Mouse (Mus musculus): ENCODE measurements around the gene Stard3nl. TPM values are rescaled to one million over a fixed set of nuclear protein-coding genes. Genes with fewer than 3 reads are reported as not detected.
A peak's percentile ranks its signal among the peaks of the same experiment; 100 is the strongest.

Stard3nl gene
- polyA plus RNA-seq, 1 experiment from 2014 or later = 89.6 TPM

GRCm38 (mm10) chr13:19410694-19411093 lies 15.1 kb upstream of the Stard3nl start:
- Histone ChIP-seq H3K9ac (no peak overlapping the region), H3K4me3 (replicated peaks) (no peak overlapping the region), H3K27ac (replicated peaks) (no peak overlapping the region), H3K4me2 (replicated peaks) (no peak overlapping the region), H3K36me3 (no peaks in the 10 kb centered on the region), H3K4me1 (no peaks in the 10 kb centered on the region), H3K27me3 (no peaks in the 10 kb centered on the region), H3K9me3 (replicated peaks) (no peaks in the 10 kb centered on the region)
- WGBS = 87% methylated on average over 4 of the region's 4 CpGs
- no peak for ATAC-seq (ENCODE audit: insufficient number of reproducible peaks, low FRiP score, low TSS enrichment, low read depth)

- Histone ChIP-seq H3K27me3 (no peaks in the 10 kb centered on the region), H3K36me3 (no peaks in the 10 kb centered on the region), H3K4me3 (replicated peaks) (no peak overlapping the region), H3K4me2 (replicated peaks) (no peak overlapping the region), H3K27ac (replicated peaks) (no peak overlapping the region), H3K4me1 (no peaks in the 10 kb centered on the region), H3K9ac (no peak overlapping the region), H3K9me3 (replicated peaks) (no peaks in the 10 kb centered on the region)
- no peak for ATAC-seq (ENCODE audit: insufficient number of reproducible peaks, low FRiP score, low TSS enrichment, low read depth)
- WGBS = 89% methylated on average over 2 of the region's 2 CpGs
Measured at GRCm38 (mm10) chr13:19407953-19408352, 12.4 kb upstream of the Stard3nl start.

GRCm38 (mm10) chr13:19404623-19405022 lies 9.0 kb upstream of the Stard3nl start:
- H3K27ac ChIP-seq (replicated peaks) = no peak overlapping the region
- no peaks in the 10 kb centered on the region for H3K9me3 ChIP-seq (replicated peaks)
- H3K9ac ChIP-seq = no peak overlapping the region
- no peaks in the 10 kb centered on the region for H3K36me3 ChIP-seq
- no peak overlapping the region for H3K4me2 ChIP-seq (replicated peaks)
- no peaks in the 10 kb centered on the region for H3K4me1 ChIP-seq
- no peak for ATAC-seq (ENCODE audit: insufficient number of reproducible peaks, low FRiP score, low TSS enrichment, low read depth)
- no peak overlapping the region for H3K4me3 ChIP-seq (replicated peaks)
- 86% methylated on average over 2 of the region's 2 CpGs for whole genome bisulfite sequencing
- no peaks in the 10 kb centered on the region for H3K27me3 ChIP-seq

- peak overlapping the region; percentile 93 for H3K9ac ChIP-seq
- H3K4me2 ChIP-seq (replicated peaks) = peak overlapping the region; percentile 50
- ATAC-seq (ENCODE audit: insufficient number of reproducible peaks, low FRiP score, low TSS enrichment, low read depth) = peak; percentile 65
- no peaks in the 10 kb centered on the region for H3K36me3 ChIP-seq
- peak overlapping the region; percentile 86 for H3K4me3 ChIP-seq (replicated peaks)
- H3K27ac ChIP-seq (replicated peaks) = peak overlapping the region; percentile 86
- H3K27me3 ChIP-seq = no peaks in the 10 kb centered on the region
- H3K9me3 ChIP-seq (replicated peaks) = no peaks in the 10 kb centered on the region
- WGBS = 1% methylated on average over 25 of the region's 25 CpGs
- H3K4me1 ChIP-seq = peaks cover 11% of the 10 kb centered on the region
Measured at GRCm38 (mm10) chr13:19394798-19395687, 552 bp downstream of the Stard3nl start.

- H3K9me3 ChIP-seq (replicated peaks) = no peaks in the 10 kb centered on the region
- no peak for ATAC-seq (ENCODE audit: insufficient number of reproducible peaks, low FRiP score, low TSS enrichment, low read depth)
- peak overlapping the region; percentile 50 for H3K4me2 ChIP-seq (replicated peaks)
- H3K4me3 ChIP-seq (replicated peaks) = 0 out of 2 replicates have a peak overlapping the region, but pooled peaks have one; percentile 13
- H3K27ac ChIP-seq (replicated peaks) = 0 out of 2 replicates have a peak overlapping the region, but pooled peaks have one; percentile 5
- no peaks in the 10 kb centered on the region for H3K36me3 ChIP-seq
- 41% methylated on average over 4 of the region's 4 CpGs for WGBS
- H3K9ac ChIP-seq = no peak overlapping the region
- H3K4me1 ChIP-seq = peaks cover 11% of the 10 kb centered on the region
- H3K27me3 ChIP-seq = no peaks in the 10 kb centered on the region
Measured at GRCm38 (mm10) chr13:19394171-19394570, 1.4 kb downstream of the Stard3nl start.

GRCm38 (mm10) chr13:19393731-19394130 lies 1.9 kb downstream of the Stard3nl start:
- peaks cover 11% of the 10 kb centered on the region for H3K4me1 ChIP-seq
- no peaks in the 10 kb centered on the region for H3K9me3 ChIP-seq (replicated peaks)
- no peaks in the 10 kb centered on the region for H3K27me3 ChIP-seq
- H3K27ac ChIP-seq (replicated peaks) = 0 out of 2 replicates have a peak overlapping the region, but pooled peaks have one; percentile 5
- H3K9ac ChIP-seq = no peak overlapping the region
- H3K36me3 ChIP-seq = no peaks in the 10 kb centered on the region
- no peak for ATAC-seq (ENCODE audit: insufficient number of reproducible peaks, low FRiP score, low TSS enrichment, low read depth)
- WGBS = 60% methylated on average over 2 of the region's 2 CpGs
- peak overlapping the region; percentile 50; the same call in 1 of the 2 replicates for H3K4me2 ChIP-seq (replicated peaks)
- H3K4me3 ChIP-seq (replicated peaks) = no peak overlapping the region

GRCm38 (mm10) chr13:19391608-19392007 lies 4.0 kb downstream of the Stard3nl start:
- Histone ChIP-seq H3K4me2 (replicated peaks) (no peak overlapping the region), H3K27me3 (no peaks in the 10 kb centered on the region), H3K4me1 (peaks cover 11% of the 10 kb centered on the region), H3K36me3 (no peaks in the 10 kb centered on the region), H3K4me3 (replicated peaks) (no peak overlapping the region), H3K27ac (replicated peaks) (no peak overlapping the region), H3K9me3 (replicated peaks) (no peaks in the 10 kb centered on the region), H3K9ac (no peak overlapping the region)
- ATAC-seq (ENCODE audit: insufficient number of reproducible peaks, low FRiP score, low TSS enrichment, low read depth) = no peak
- WGBS = 78% methylated on average over 4 of the region's 4 CpGs

GRCm38 (mm10) chr13:19390296-19390695 lies 5.3 kb downstream of the Stard3nl start:
- no peak for ATAC-seq (ENCODE audit: insufficient number of reproducible peaks, low FRiP score, low TSS enrichment, low read depth)
- Histone ChIP-seq H3K4me3 (replicated peaks) (no peak overlapping the region), H3K36me3 (no peaks in the 10 kb centered on the region), H3K9ac (no peak overlapping the region), H3K27ac (replicated peaks) (no peak overlapping the region), H3K4me1 (peaks cover 11% of the 10 kb centered on the region), H3K27me3 (no peaks in the 10 kb centered on the region), H3K4me2 (replicated peaks) (no peak overlapping the region), H3K9me3 (replicated peaks) (no peaks in the 10 kb centered on the region)
- WGBS = 68% methylated on average over 4 of the region's 4 CpGs

- H3K36me3 ChIP-seq = no peaks in the 10 kb centered on the region
- no peak for ATAC-seq (ENCODE audit: insufficient number of reproducible peaks, low FRiP score, low TSS enrichment, low read depth)
- no peaks in the 10 kb centered on the region for H3K9me3 ChIP-seq (replicated peaks)
- no peak overlapping the region for H3K9ac ChIP-seq
- WGBS = 57% methylated on average over 12 of the region's 12 CpGs
- H3K27me3 ChIP-seq = no peaks in the 10 kb centered on the region
- H3K27ac ChIP-seq (replicated peaks) = no peak overlapping the region
- no peak overlapping the region for H3K4me2 ChIP-seq (replicated peaks)
- H3K4me3 ChIP-seq (replicated peaks) = no peak overlapping the region
- peaks cover 11% of the 10 kb centered on the region for H3K4me1 ChIP-seq
Measured at GRCm38 (mm10) chr13:19389896-19390295, 5.7 kb downstream of the Stard3nl start.

- Histone ChIP-seq H3K4me1 (peaks cover 11% of the 10 kb centered on the region), H3K4me3 (replicated peaks) (no peak overlapping the region), H3K9me3 (replicated peaks) (no peaks in the 10 kb centered on the region), H3K36me3 (no peaks in the 10 kb centered on the region), H3K27ac (replicated peaks) (no peak overlapping the region), H3K9ac (no peak overlapping the region), H3K27me3 (no peaks in the 10 kb centered on the region), H3K4me2 (replicated peaks) (no peak overlapping the region)
- WGBS = 83% methylated on average over 1 of the region's 1 CpGs
- ATAC-seq (ENCODE audit: insufficient number of reproducible peaks, low FRiP score, low TSS enrichment, low read depth) = no peak
Measured at GRCm38 (mm10) chr13:19389434-19389833, 6.2 kb downstream of the Stard3nl start.

- no peak overlapping the region for H3K9ac ChIP-seq
- no peaks in the 10 kb centered on the region for H3K27me3 ChIP-seq
- no peak overlapping the region for H3K27ac ChIP-seq (replicated peaks)
- no peak overlapping the region for H3K4me2 ChIP-seq (replicated peaks)
- H3K4me3 ChIP-seq (replicated peaks) = no peak overlapping the region
- no peak for ATAC-seq (ENCODE audit: insufficient number of reproducible peaks, low FRiP score, low TSS enrichment, low read depth)
- WGBS = 81% methylated on average over 4 of the region's 4 CpGs
- no peaks in the 10 kb centered on the region for H3K36me3 ChIP-seq
- no peaks in the 10 kb centered on the region for H3K9me3 ChIP-seq (replicated peaks)
- H3K4me1 ChIP-seq = no peaks in the 10 kb centered on the region
Measured at GRCm38 (mm10) chr13:19385226-19385625, 10.4 kb downstream of the Stard3nl start.

Data from embryonic facial prominence, embryonic 15.5 days (tissue).